Mouse (Mus musculus) CD4-positive, CD25-positive, alpha-beta regulatory T cell, adult 9 weeks (primary cell): ENCODE results near the gene Jag1. TPM values are rescaled to one million over a fixed set of nuclear protein-coding genes. Genes with fewer than 3 reads are reported as not detected.

Experiments used
- polyA plus RNA-seq: library from polyadenylated mRNA; unstranded; fragments of 100-300 nt; shearing (Covaris generic); gene quantifications from one replicate; pipeline ENCODE4 v1.2.1, GENCODE M21; 2017

The Jag1 gene
- not detected for polyA plus RNA-seq

GRCm38 (mm10) chr2:137116025-137116674, at the start of gene Jag1:
Gene Jag1 (minus strand): TSS chr2:137116644.

Other genes with a start within 250 kb of the Jag1 start
- 10.3 TPM for gene AL731706.2, start 231.0 kb downstream of the Jag1 start, polyA plus RNA-seq
- gene Slx4ip, start 225.4 kb downstream of the Jag1 start, polyA plus RNA-seq, result 6.2 TPM
- 11.0 TPM for gene AL731706.1, start 225.3 kb downstream of the Jag1 start, polyA plus RNA-seq
- gene Mkks, start 225.3 kb downstream of the Jag1 start, polyA plus RNA-seq, result 34.8 TPM